Mouse (Mus musculus) activated CD4-positive, CD25-positive, alpha-beta regulatory T cell, adult 4 months (primary cell): ENCODE results near the gene Adam15. TPM values are rescaled to one million over a fixed set of nuclear protein-coding genes. Genes with fewer than 3 reads are reported as not detected.
A peak's percentile ranks its signal among the peaks of the same experiment; 100 is the strongest.

Source experiments
- ATAC-seq: one replicate; pipeline ENCODE4 v1.8.0; 2017
- polyA plus RNA-seq, 2 experiments: library from polyadenylated mRNA; unstranded; fragments of 100-300 nt; shearing (Covaris generic); gene quantifications; one replicate each; pipeline ENCODE4 v1.2.1; 2017

Gene Adam15
- polyA plus RNA-seq, 2 experiments from 2014 or later = 7.7 to 12.7 TPM

GRCm38 (mm10) chr3:89383651-89384255 lies 34.0 kb upstream of the Adam15 start:
- ATAC-seq = no peak

GRCm38 (mm10) chr3:89382950-89383349 lies 33.2 kb upstream of the Adam15 start:
- no peak for ATAC-seq

- peak; percentile 42 for ATAC-seq
Observed at GRCm38 (mm10) chr3:89382033-89382882, 32.5 kb upstream of the Adam15 start.

GRCm38 (mm10) chr3:89381233-89381632 lies 31.4 kb upstream of the Adam15 start:
- ATAC-seq = no peak

- no peak for ATAC-seq
Observed at GRCm38 (mm10) chr3:89380711-89381110, 30.9 kb upstream of the Adam15 start.

GRCm38 (mm10) chr3:89380291-89380690 lies 30.5 kb upstream of the Adam15 start:
- no peak for ATAC-seq

GRCm38 (mm10) chr3:89379388-89380131 lies 29.8 kb upstream of the Adam15 start:
- no peak for ATAC-seq

GRCm38 (mm10) chr3:89378394-89379067 lies 28.7 kb upstream of the Adam15 start:
- peak; percentile 36 for ATAC-seq

GRCm38 (mm10) chr3:89377831-89378230 lies 28.0 kb upstream of the Adam15 start:
- no peak for ATAC-seq

- ATAC-seq = no peak
Observed at GRCm38 (mm10) chr3:89373581-89374231, 23.9 kb upstream of the Adam15 start.

- ATAC-seq = no peak
Observed at GRCm38 (mm10) chr3:89367338-89367737, 17.5 kb upstream of the Adam15 start.

GRCm38 (mm10) chr3:89365486-89366414 lies 16.0 kb upstream of the Adam15 start:
- ATAC-seq = no peak

- no peak for ATAC-seq
Observed at GRCm38 (mm10) chr3:89365153-89365485, 15.3 kb upstream of the Adam15 start, which contains the start of gene Dcst1. Gene Dcst1 (minus strand): TSS chr3:89365253.

- ATAC-seq = no peak
Observed at GRCm38 (mm10) chr3:89364631-89365030, 14.8 kb upstream of the Adam15 start.

- ATAC-seq = no peak
Observed at GRCm38 (mm10) chr3:89361675-89362074, 11.9 kb upstream of the Adam15 start, which contains the start of gene Dcst2. Gene Dcst2 (plus strand): TSS chr3:89361975.

GRCm38 (mm10) chr3:89360237-89360636 lies 10.4 kb upstream of the Adam15 start:
- no peak for ATAC-seq

- no peak for ATAC-seq
Observed at GRCm38 (mm10) chr3:89359630-89360029, 9.8 kb upstream of the Adam15 start.

- ATAC-seq = no peak
Observed at GRCm38 (mm10) chr3:89356029-89356428, 6.2 kb upstream of the Adam15 start.

- ATAC-seq = no peak
Observed at GRCm38 (mm10) chr3:89355512-89355902, 5.7 kb upstream of the Adam15 start.

GRCm38 (mm10) chr3:89354816-89355511 lies 5.2 kb upstream of the Adam15 start:
- ATAC-seq = no peak
